Mouse (Mus musculus): ENCODE results near the gene Stat2. TPM values are rescaled to one million over a fixed set of nuclear protein-coding genes. Genes with fewer than 3 reads are reported as not detected.

The Stat2 gene
- polyA plus RNA-seq, 1 experiment, result 33.0 TPM

GRCm38 (mm10) chr10:128338948-128339347, 68.6 kb downstream of the Stat2 start:
- no peak for DNase-seq (ENCODE audit: low spot score)

- DNase-seq (ENCODE audit: low spot score), result no peak
Measured at GRCm38 (mm10) chr10:128340257-128340656, 69.9 kb downstream of the Stat2 start.

Other genes with a start within 250 kb of the Stat2 start
- gene Naca, start 235.0 kb upstream of the Stat2 start, polyA plus RNA-seq (2012; rRNA removed), result 331 and 455 TPM in 2 replicates
- 72.0 and 90.7 TPM in 2 replicates for gene Ptges3, start 211.6 kb upstream of the Stat2 start, polyA plus RNA-seq (2012; rRNA removed)
- 1,011 and 1,131 TPM in 2 replicates for gene Atp5b, start 187.3 kb upstream of the Stat2 start, polyA plus RNA-seq (2012; rRNA removed)
- 29.1 and 31.5 TPM in 2 replicates for gene Baz2a, start 179.0 kb upstream of the Stat2 start, polyA plus RNA-seq (2012; rRNA removed)
- gene Rbms2, start 90.3 kb upstream of the Stat2 start, polyA plus RNA-seq (2012; rRNA removed), result 88.2 and 97.5 TPM in 2 replicates
- gene Gls2, start 76.1 kb upstream of the Stat2 start, polyA plus RNA-seq (2012; rRNA removed), result 1.5 TPM in 2 replicates
- gene Spryd4, start 58.8 kb upstream of the Stat2 start, polyA plus RNA-seq (2012; rRNA removed), result 12.1 and 14.4 TPM in 2 replicates
- gene Mip, start 44.7 kb upstream of the Stat2 start, polyA plus RNA-seq (2012; rRNA removed), result not detected in 2 replicates
- gene Timeless, start 38.5 kb upstream of the Stat2 start, polyA plus RNA-seq (2012; rRNA removed), result 6.4 and 6.7 TPM in 2 replicates
- gene Apon, start 16.5 kb upstream of the Stat2 start, polyA plus RNA-seq (2012; rRNA removed), result 0.03 TPM in 1 of 2 replicates, not detected in the other
- gene Apof, start 1.9 kb upstream of the Stat2 start, polyA plus RNA-seq (2012; rRNA removed), result 0.25 TPM in 2 replicates
- 0.12 TPM in 1 of 2 replicates, not detected in the other for gene Il23a, start 28.2 kb downstream of the Stat2 start, polyA plus RNA-seq (2012; rRNA removed)
- gene Pan2, start 32.8 kb downstream of the Stat2 start, polyA plus RNA-seq (2012; rRNA removed), result 27.9 and 31.7 TPM in 2 replicates
- 118 and 124 TPM in 2 replicates for gene Cnpy2, start 51.9 kb downstream of the Stat2 start, polyA plus RNA-seq (2012; rRNA removed)
- gene Cs, start 67.2 kb downstream of the Stat2 start, polyA plus RNA-seq (2012; rRNA removed), result 138 and 150 TPM in 2 replicates
- 63.6 and 66.9 TPM in 2 replicates for gene Coq10a, start 98.4 kb downstream of the Stat2 start, polyA plus RNA-seq (2012; rRNA removed)
- 19.9 and 26.5 TPM in 2 replicates for gene Ankrd52, start 106.6 kb downstream of the Stat2 start, polyA plus RNA-seq (2012; rRNA removed)
- not detected in 2 replicates for gene Slc39a5, start 130.7 kb downstream of the Stat2 start, polyA plus RNA-seq (2012; rRNA removed)
- gene Nabp2, start 140.9 kb downstream of the Stat2 start, polyA plus RNA-seq (2012; rRNA removed), result 47.2 and 50.1 TPM in 2 replicates
- gene Rnf41, start 141.1 kb downstream of the Stat2 start, polyA plus RNA-seq (2012; rRNA removed), result 25.4 and 25.5 TPM in 2 replicates
- 91.5 and 97.0 TPM in 2 replicates for gene Smarcc2, start 188.7 kb downstream of the Stat2 start, polyA plus RNA-seq (2012; rRNA removed)
- 10,835 and 11,320 TPM in 2 replicates for gene Myl6, start 223.6 kb downstream of the Stat2 start, polyA plus RNA-seq (2012; rRNA removed)
- 3.0 and 3.3 TPM in 2 replicates for gene Myl6b, start 228.1 kb downstream of the Stat2 start, polyA plus RNA-seq (2012; rRNA removed)